Mouse (Mus musculus) ES-Bruce4 (cell line): ENCODE data around the gene Mroh3.

Experiments used
- CTCF ChIP-seq: IDR thresholded peaks from one replicate; pipeline ENCODE4 v1.8.1; 2011; ENCODE audit warnings: low read depth, low read length
- EP300 ChIP-seq: IDR thresholded peaks from 2 replicates; pipeline ENCODE4 v1.6.1; 2011; ENCODE audit warnings: low read depth, low read length; ENCODE audit not compliant: insufficient read depth
- POLR2A ChIP-seq: IDR thresholded peaks from one replicate; pipeline ENCODE4 v1.8.1; 2011; ENCODE audit warnings: low read length; ENCODE audit not compliant: insufficient read depth

- TF ChIP-seq CTCF (no peak), EP300 (no peak), POLR2A (no peak)
These were observed 78.1 kb downstream of the Mroh3 start for GRCm38 (mm10) chr1:136134547-136134946.
